Mouse (Mus musculus) cerebellum, adult 8-10 months (tissue): ENCODE results near the gene Capn6.

Experiments
- DNase-seq: peaks from one replicate; pipeline ENCODE4 v3.0.0; 2022

The Capn6 gene

GRCm38 (mm10) chrX:143827212-143827611 is at the start of gene Capn6:
Gene Capn6, minus strand, starts transcription at chrX:143827414.
- no peak for DNase-seq

- DNase-seq = no peak
These were observed 40.0 kb upstream of the Capn6 start for GRCm38 (mm10) chrX:143867129-143867664.

GRCm38 (mm10) chrX:143851351-143851750 is 24.1 kb upstream of the Capn6 start:
- no peak for DNase-seq

GRCm38 (mm10) chrX:143849969-143850368 is 22.8 kb upstream of the Capn6 start:
- DNase-seq = no peak

GRCm38 (mm10) chrX:143846637-143847036 is 19.4 kb upstream of the Capn6 start:
- no peak for DNase-seq

GRCm38 (mm10) chrX:143826521-143826920 is 693 bp downstream of the Capn6 start:
- DNase-seq = no peak

- DNase-seq = no peak
These were observed 8.3 kb downstream of the Capn6 start for GRCm38 (mm10) chrX:143818961-143819360.

- DNase-seq = no peak
These were observed 11.3 kb downstream of the Capn6 start for GRCm38 (mm10) chrX:143815948-143816347.

GRCm38 (mm10) chrX:143762556-143762955 is 64.7 kb downstream of the Capn6 start:
- no peak for DNase-seq
